Mouse (Mus musculus) embryonic facial prominence, embryonic 11.5 days (tissue): ENCODE data around the gene Klk1b9. TPM values are rescaled to one million over a fixed set of nuclear protein-coding genes. Genes with fewer than 3 reads are reported as not detected.
"Not testable (repeated sequence)": the region's sequence is repeated elsewhere in the genome, so short reads cannot be mapped to it uniquely, and the experiment has no call there.

ENCODE experiments used
- ATAC-seq: fragments of 200-750 bp; cut with Nextera tagmentation; replicated peaks from 2 replicates; pipeline ENCODE4 v1.8.0; 2017; ENCODE audit warnings: low read depth; ENCODE audit not compliant: insufficient number of reproducible peaks, low FRiP score, low TSS enrichment
- DNase-seq: peaks from one replicate; pipeline ENCODE4 v3.0.0-alpha.2; 2015; ENCODE audit warnings: low spot score
- H3K27ac ChIP-seq: fragments of 300-500 bp; sonication (generic); replicated peaks from 2 replicates; pipeline ENCODE4 v1.5.1; 2014; ENCODE audit warnings: mild to moderate bottlenecking, low read depth, low read length, control low read depth
- H3K27me3 ChIP-seq: fragments of 300-500 bp; sonication (generic); 2 replicates; pipeline ENCODE4 v1.6.1; 2014; ENCODE audit warnings: mild to moderate bottlenecking, low read length, moderate library complexity, mixed read lengths; ENCODE audit not compliant: control insufficient read depth, insufficient read depth
- H3K36me3 ChIP-seq: fragments of 300-500 bp; sonication (generic); replicated peaks from 2 replicates; pipeline ENCODE4 v1.6.1; 2014; ENCODE audit warnings: low read depth, mild to moderate bottlenecking, low read length, moderate library complexity, mixed read lengths; ENCODE audit not compliant: control insufficient read depth, insufficient read depth
- H3K4me1 ChIP-seq: fragments of 300-500 bp; sonication (generic); 2 replicates; pipeline ENCODE4 v1.6.1; 2014; ENCODE audit warnings: low read length, mixed read lengths; ENCODE audit not compliant: control insufficient read depth, insufficient read depth
- H3K4me2 ChIP-seq: fragments of 300-500 bp; sonication (generic); 2 replicates; pipeline ENCODE4 v1.6.1; 2014; ENCODE audit warnings: low read depth, mild to moderate bottlenecking, control low read depth, low read length, moderate library complexity
- H3K4me3 ChIP-seq: fragments of 300-500 bp; sonication (generic); 2 replicates; pipeline ENCODE4 v1.5.1; 2014; ENCODE audit warnings: low read depth, low read length, control low read depth
- H3K9ac ChIP-seq: fragments of 300-500 bp; sonication (generic); replicated peaks from 2 replicates; pipeline ENCODE4 v1.6.1; 2014; ENCODE audit warnings: mild to moderate bottlenecking, control low read depth, low read length
- H3K9me3 ChIP-seq: fragments of 300-500 bp; sonication (generic); replicated peaks from 2 replicates; pipeline ENCODE4 v1.6.1; 2016; ENCODE audit warnings: mild to moderate bottlenecking, low read length, inconsistent platforms, mixed read lengths; ENCODE audit not compliant: control insufficient read depth
- WGBS: fragments of 180-500 bp; shearing (Covaris S2); extraction: QIAGEN DNeasy Blood & Tissue Kit; methylation state at CpG from one replicate; pipeline ENCODE4 v1.1.7; 2014; 5-methylcytosine and 5-hydroxymethylcytosine counted together
- polyA plus RNA-seq: library from polyadenylated mRNA; unstranded; fragments of >200 nt; fragmentation: Nextera tagmentation; extraction: Ambion mirVana; gene quantifications from 2 replicates; pipeline ENCODE4 v1.2.1, GENCODE M21; 2014

The Klk1b9 gene
- polyA plus RNA-seq, 1 experiment from 2014 or later: not detected

GRCm38 (mm10) chr7:44004847-44005246 is 29.0 kb downstream of the Klk1b9 start:
- Histone ChIP-seq H3K9me3 (no peaks in the 10 kb centered on the region), H3K27me3 (no peaks in the 10 kb centered on the region), H3K4me1 (no peaks in the 10 kb centered on the region), H3K4me3 (no peak overlapping the region), H3K4me2 (no peak overlapping the region), H3K27ac (no peak overlapping the region), H3K36me3 (no peaks in the 10 kb centered on the region), H3K9ac (no peak overlapping the region)
- ATAC-seq (no peak), DNase-seq (no peak)

GRCm38 (mm10) chr7:44011868-44012267 is 36.0 kb downstream of the Klk1b9 start, which contains the start of gene Klk1b26:
Gene Klk1b26, plus strand, starts transcription at chr7:44012168.
- H3K27me3 ChIP-seq: not testable (repeated sequence)

GRCm38 (mm10) chr7:44014666-44015065 is 38.8 kb downstream of the Klk1b9 start:
- not testable (repeated sequence) for H3K36me3 ChIP-seq, H3K27me3 ChIP-seq, H3K9ac ChIP-seq, DNase-seq, ATAC-seq, H3K27ac ChIP-seq, H3K4me3 ChIP-seq, H3K4me2 ChIP-seq, H3K9me3 ChIP-seq, H3K4me1 ChIP-seq
- WGBS: 82% methylated on average over 6 of the region's 6 CpGs

More at GRCm38 (mm10) chr7:44011868-44012267, 36.0 kb downstream of the Klk1b9 start, which contains the start of gene Klk1b26:
- ATAC-seq, H3K9me3 ChIP-seq, H3K4me2 ChIP-seq, DNase-seq, H3K4me1 ChIP-seq, H3K4me3 ChIP-seq, H3K36me3 ChIP-seq, H3K9ac ChIP-seq, H3K27ac ChIP-seq: not testable (repeated sequence)

GRCm38 (mm10) chr7:44015071-44015470 is 39.2 kb downstream of the Klk1b9 start:
- H3K27me3 ChIP-seq: no peaks in the 10 kb centered on the region
- no peaks in the 10 kb centered on the region for H3K4me1 ChIP-seq
- H3K4me3 ChIP-seq: no peak overlapping the region
- no peaks in the 10 kb centered on the region for H3K36me3 ChIP-seq
- no peak overlapping the region for H3K9ac ChIP-seq
- ATAC-seq: no peak
- DNase-seq: no peak
- H3K9me3 ChIP-seq: no peaks in the 10 kb centered on the region
- WGBS: 87% methylated on average over 5 of the region's 5 CpGs
- H3K27ac ChIP-seq: no peak overlapping the region
- no peak overlapping the region for H3K4me2 ChIP-seq

Other genes starting within 250 kb of the Klk1b9 start
- gene Klk12, start 207.2 kb upstream of the Klk1b9 start, polyA plus RNA-seq: not detected in 2 replicates
- not detected in 2 replicates for gene Klk11, start 201.5 kb upstream of the Klk1b9 start, polyA plus RNA-seq
- 0.15 and 0.40 TPM in 2 replicates for gene Klk10, start 195.0 kb upstream of the Klk1b9 start, polyA plus RNA-seq
- gene Klk9, start 184.2 kb upstream of the Klk1b9 start, polyA plus RNA-seq: not detected in 2 replicates
- 14.4 and 19.0 TPM in 2 replicates for gene Klk8, start 178.5 kb upstream of the Klk1b9 start, polyA plus RNA-seq
- gene Klk7, start 164.8 kb upstream of the Klk1b9 start, polyA plus RNA-seq: not detected in 2 replicates
- 0.29 TPM in 1 of 2 replicates, not detected in the other for gene Klk6, start 151.6 kb upstream of the Klk1b9 start, polyA plus RNA-seq
- gene Klk5, start 134.1 kb upstream of the Klk1b9 start, polyA plus RNA-seq: not detected in 2 replicates
- gene Klk4, start 94.9 kb upstream of the Klk1b9 start, polyA plus RNA-seq: 0.28 TPM in 1 of 2 replicates, not detected in the other
- not detected in 2 replicates for gene Klk15, start 42.3 kb upstream of the Klk1b9 start, polyA plus RNA-seq
- not detected in 2 replicates for gene Klk1b8, start 25.4 kb upstream of the Klk1b9 start, polyA plus RNA-seq
- not detected in 2 replicates for gene Klk1b1, start 9.3 kb upstream of the Klk1b9 start, polyA plus RNA-seq
- not detected in 2 replicates for gene Klk1b11, start 19.8 kb downstream of the Klk1b9 start, polyA plus RNA-seq
- 0.15 TPM in 1 of 2 replicates, not detected in the other for gene Klk1b26, start 36.1 kb downstream of the Klk1b9 start, polyA plus RNA-seq
- gene Klk1b27, start 76.2 kb downstream of the Klk1b9 start, polyA plus RNA-seq: not detected in 2 replicates
- gene Klk1b21, start 126.3 kb downstream of the Klk1b9 start, polyA plus RNA-seq: not detected in 2 replicates
- not detected in 2 replicates for gene Klk1b22, start 136.6 kb downstream of the Klk1b9 start, polyA plus RNA-seq
- gene Klk1b16, start 160.7 kb downstream of the Klk1b9 start, polyA plus RNA-seq: not detected in 2 replicates
- not detected in 2 replicates for gene Klk1b24, start 212.2 kb downstream of the Klk1b9 start, polyA plus RNA-seq
- gene Klk1b3, start 222.1 kb downstream of the Klk1b9 start, polyA plus RNA-seq: not detected in 2 replicates
- not detected in 2 replicates for gene Klk1b4, start 231.4 kb downstream of the Klk1b9 start, polyA plus RNA-seq
- gene Klk1b5, start 239.9 kb downstream of the Klk1b9 start, polyA plus RNA-seq: not detected in 2 replicates
- gene Klk1, start 249.3 kb downstream of the Klk1b9 start, polyA plus RNA-seq: not detected in 2 replicates